ENCODE assay signal across 8 mouse cellular contexts in the genomic region with DNA sequence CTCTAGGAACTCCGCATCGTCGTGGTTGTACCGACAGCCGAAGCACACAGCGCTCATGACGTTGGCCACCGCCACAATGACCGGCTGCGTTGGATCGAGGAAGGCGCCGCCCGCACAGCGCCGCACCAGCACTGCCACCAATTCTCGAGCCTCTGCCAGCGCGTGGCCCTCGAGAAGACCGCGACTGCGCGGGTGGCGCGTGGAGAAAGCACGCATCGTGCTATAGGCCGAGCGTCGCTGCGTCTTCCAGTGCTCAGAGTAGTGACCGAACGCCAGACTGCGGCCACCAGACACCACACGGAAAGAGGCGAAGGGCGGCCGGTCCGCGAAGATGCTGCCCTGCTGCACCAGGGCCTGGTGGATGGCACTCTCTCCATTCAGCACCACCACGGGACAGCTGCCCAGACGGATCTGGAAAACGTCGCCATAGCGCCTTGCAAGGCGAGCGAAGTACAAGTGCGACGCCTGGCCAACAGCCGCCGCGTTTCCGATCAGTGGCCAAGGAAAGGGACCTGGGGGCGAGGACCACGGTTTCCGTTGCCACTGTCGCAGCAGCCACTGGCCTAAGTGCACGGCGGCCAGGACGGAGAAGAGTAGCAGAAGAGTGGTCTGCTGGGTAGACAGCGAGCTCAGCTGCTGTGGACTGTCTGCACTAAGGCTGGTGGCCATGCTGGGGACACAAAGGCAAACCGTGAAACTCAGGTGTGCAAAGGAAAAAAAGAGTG. TPM values are rescaled to one million over a fixed set of nuclear protein-coding genes. Genes with fewer than 3 reads are reported as not detected.
A peak's percentile ranks its signal among the peaks of the same experiment; 100 is the strongest.
DNase-seq lines count a peak whose midpoint lies in the region; ATAC-seq and TF ChIP-seq lines count a peak whose summit lies in the region.

No protein-coding gene starts in this region.

- WGBS in embryonic facial prominence, embryonic 12.5 days = under 1% methylated on average over 63 of the region's 63 CpGs
- under 1% methylated on average over 63 of the region's 63 CpGs for WGBS in hindbrain, embryonic 12.5 days
- WGBS in liver, postnatal 0 days (ENCODE audit: insufficient replicate concordance) = 3% methylated on average over 63 of the region's 63 CpGs

- peaks cover 54% of the 10 kb centered on the region for H3K27me3 ChIP-seq in embryonic facial prominence, embryonic 12.5 days
- peaks cover 60% of the 10 kb centered on the region for H3K27me3 ChIP-seq in hindbrain, embryonic 12.5 days
- peaks cover 74% of the 10 kb centered on the region for H3K27me3 ChIP-seq in liver, postnatal 0 days (ENCODE audit: insufficient read depth, low read length)

- peak overlapping the region; percentile 89 for H3K4me2 ChIP-seq in embryonic facial prominence, embryonic 12.5 days (replicated peaks)
- H3K4me2 ChIP-seq in hindbrain, embryonic 12.5 days (replicated peaks) = peak overlapping the region; percentile 73
- H3K4me2 ChIP-seq in liver, postnatal 0 days (ENCODE audit: low read depth, low read length) = peak overlapping the region; percentile 62

- no peak overlapping the region for H3K27ac ChIP-seq in embryonic facial prominence, embryonic 12.5 days
- H3K27ac ChIP-seq in hindbrain, embryonic 12.5 days = no peak overlapping the region
- H3K27ac ChIP-seq in liver, postnatal 0 days (ENCODE audit: low read depth) = no peak overlapping the region

- intact Hi-C loops in heart, postnatal 25 days (cut with DNase I) = loop anchor here (2.0 to 10.0 kb wide), 2 partner anchors 53 to 599 kb away; no protein-coding TSS in a partner anchor

- ATAC-seq in embryonic facial prominence, embryonic 12.5 days (ENCODE audit: insufficient number of reproducible peaks, insufficient read depth, low FRiP score, low TSS enrichment) = no peak
- peak; percentile 38 for ATAC-seq in hindbrain, embryonic 12.5 days (ENCODE audit: low FRiP score)
- ATAC-seq in liver, postnatal 0 days = no peak

- H3K9ac ChIP-seq in embryonic facial prominence, embryonic 12.5 days = peak overlapping the region; percentile 42
- H3K9ac ChIP-seq in hindbrain, embryonic 12.5 days = peak overlapping the region; percentile 39
- no peak overlapping the region for H3K9ac ChIP-seq in liver, postnatal 0 days (replicated peaks)

- TF ChIP-seq EP300 in liver, postnatal 0 days (IDR thresholded peaks at IDR 0.05; ENCODE audit: low read depth) = no peak

- no peak for TF ChIP-seq CTCF in liver, postnatal 0 days (IDR thresholded peaks at IDR 0.05; ENCODE audit: low read depth)

- peaks cover 23% of the 10 kb centered on the region for H3K4me1 ChIP-seq in embryonic facial prominence, embryonic 12.5 days
- H3K4me1 ChIP-seq in hindbrain, embryonic 12.5 days = peaks cover 28% of the 10 kb centered on the region
- peaks cover 13% of the 10 kb centered on the region for H3K4me1 ChIP-seq in liver, postnatal 0 days (ENCODE audit: insufficient read depth)

- DNase-seq in heart, adult 11 months = peak; percentile 92
- no peak for DNase-seq in heart, postnatal 25 days (ENCODE audit: low spot score)
- peak; percentile 65 for DNase-seq in Muller cell, postnatal 12 days (ENCODE audit: inconsistent ontology term)
- DNase-seq in liver, postnatal 0 days = no peak
- peak; percentile 59 for DNase-seq in ovary, postnatal 36 days (ENCODE audit: low spot score)
- DNase-seq in thymus, postnatal 25 days = no peak

- H3K36me3 ChIP-seq in embryonic facial prominence, embryonic 12.5 days = no peaks in the 10 kb centered on the region
- no peaks in the 10 kb centered on the region for H3K36me3 ChIP-seq in hindbrain, embryonic 12.5 days
- no peaks in the 10 kb centered on the region for H3K36me3 ChIP-seq in liver, postnatal 0 days (replicated peaks; ENCODE audit: insufficient read depth, low read length)

- peak overlapping the region; percentile 44 for H3K4me3 ChIP-seq in embryonic facial prominence, embryonic 12.5 days
- peak overlapping the region; percentile 41 for H3K4me3 ChIP-seq in hindbrain, embryonic 12.5 days
- H3K4me3 ChIP-seq in liver, postnatal 0 days (ENCODE audit: low read depth, low read length) = peak overlapping the region; percentile 35

- H3K9me3 ChIP-seq in embryonic facial prominence, embryonic 12.5 days = no peaks in the 10 kb centered on the region
- no peaks in the 10 kb centered on the region for H3K9me3 ChIP-seq in hindbrain, embryonic 12.5 days (replicated peaks)
- no peaks in the 10 kb centered on the region for H3K9me3 ChIP-seq in liver, postnatal 0 days (ENCODE audit: low read length)

RNA-seq across cellular contexts. Expression of a gene that starts 1.1 kb away (rescaled TPM):
- 1 to 10 TPM; 3.2 to 3.4 TPM for total RNA-seq in heart, postnatal 25 days (2021)
- polyA plus RNA-seq in embryonic facial prominence, embryonic 12.5 days (2016; fragmentation: Nextera tagmentation; extraction: Ambion mirVana) = 10.1 and 13.4 TPM in 2 replicates
- 7.6 and 9.1 TPM in 2 replicates for polyA plus RNA-seq in hindbrain, embryonic 12.5 days (2016; fragmentation: Nextera tagmentation; extraction: Ambion mirVana)
- 0.14 and 0.20 TPM in 2 replicates for polyA plus RNA-seq in liver, postnatal 0 days (2015; fragmentation: Nextera tagmentation; extraction: Ambion mirVana)

Comparison
In these comparisons a context has a peak if more than half of its experiments do, and no peak if none do; other contexts are left out.
1. DNase-seq: peak in heart, adult 11 months (single experiment), Muller cell, postnatal 12 days (single experiment) and ovary, postnatal 36 days (single experiment); none in heart, postnatal 25 days (single experiment), liver, postnatal 0 days (single experiment) and thymus, postnatal 25 days (single experiment).
2. Peak in every context shown above with its lines, with median percentiles within 50 percentile points of each other: H3K4me2 ChIP-seq and H3K4me3 ChIP-seq.